Mouse (Mus musculus) bone marrow macrophage, adult 2 months (primary cell): ENCODE results near the gene Wfdc16. TPM values are rescaled to one million over a fixed set of nuclear protein-coding genes. Genes with fewer than 3 reads are reported as not detected.
A peak's percentile ranks its signal among the peaks of the same experiment; 100 is the strongest.

ENCODE experiments used
- H3K27ac ChIP-seq: 2 replicates; pipeline ENCODE4 v1.5.1; 2012; ENCODE audit warnings: low read depth, low read length; ENCODE audit not compliant: insufficient read depth
- H3K4me1 ChIP-seq: 2 replicates; pipeline ENCODE4 v1.6.1; 2012; ENCODE audit warnings: low read length; ENCODE audit not compliant: control insufficient read depth, insufficient read depth
- H3K4me3 ChIP-seq: 2 replicates; pipeline ENCODE4 v1.5.1; 2012; ENCODE audit warnings: mild to moderate bottlenecking, low read length, moderate library complexity; ENCODE audit not compliant: insufficient read depth
- CTCF ChIP-seq: IDR thresholded peaks from 2 replicates; pipeline ENCODE4 v1.5.1; 2012; ENCODE audit warnings: low read depth, mild to moderate bottlenecking, low read length, moderate library complexity
- POLR2A ChIP-seq: IDR thresholded peaks from 2 replicates; pipeline ENCODE4 v1.6.1; 2012; ENCODE audit warnings: mild to moderate bottlenecking, low read depth, low read length, borderline replicate concordance
- polyA plus RNA-seq: library from polyadenylated mRNA; stranded (reverse); fragments of >200 nt; gene quantifications from 2 replicates; pipeline ENCODE4 v1.2.4, GENCODE M21; 2012; ENCODE audit not compliant: missing spikeins, insufficient read depth, insufficient read length

The Wfdc16 gene
- polyA plus RNA-seq = not detected in 2 replicates

- H3K4me3 ChIP-seq = no peak within 1 kb of the TSS
- H3K4me1 ChIP-seq = peaks cover 28% of the 10 kb centered on the region
- no peak within 1 kb of the TSS for H3K27ac ChIP-seq
- TF ChIP-seq POLR2A (no peak), CTCF (no peak)
Observed at GRCm38 (mm10) chr2:164638696-164639095, at the start of gene Wfdc16. Gene Wfdc16 (minus strand): TSS chr2:164638796.

- Histone ChIP-seq H3K27ac (no peak within 1 kb of the TSS), H3K4me1 (peaks cover 16% of the 10 kb centered on the region), H3K4me3 (no peak within 1 kb of the TSS)
- TF ChIP-seq POLR2A (no peak), CTCF (no peak)
Observed at GRCm38 (mm10) chr2:164684807-164685206, 46.2 kb upstream of the Wfdc16 start, which contains the start of gene Wfdc13. Gene Wfdc13 (plus strand): TSS chr2:164685107.

GRCm38 (mm10) chr2:164679906-164680305 is 41.3 kb upstream of the Wfdc16 start:
- Histone ChIP-seq H3K4me3 (no peak overlapping the region), H3K27ac (peak overlapping the region; percentile 25), H3K4me1 (peaks cover 26% of the 10 kb centered on the region)
- no peak for TF ChIP-seq CTCF
- no peak for TF ChIP-seq POLR2A

GRCm38 (mm10) chr2:164678848-164679625 is 40.4 kb upstream of the Wfdc16 start:
- H3K4me3 ChIP-seq = no peak overlapping the region
- no peak for TF ChIP-seq POLR2A
- peak; percentile 59; the same call in 1 of the 2 replicates for TF ChIP-seq CTCF
- peak overlapping the region; percentile 74 for H3K27ac ChIP-seq
- H3K4me1 ChIP-seq = peaks cover 26% of the 10 kb centered on the region

GRCm38 (mm10) chr2:164676916-164677685 is 38.5 kb upstream of the Wfdc16 start:
- peaks cover 26% of the 10 kb centered on the region for H3K4me1 ChIP-seq
- TF ChIP-seq POLR2A (no peak), CTCF (no peak)
- no peak overlapping the region for H3K27ac ChIP-seq
- no peak overlapping the region for H3K4me3 ChIP-seq

- Histone ChIP-seq H3K4me1 (peaks cover 19% of the 10 kb centered on the region), H3K27ac (no peak overlapping the region), H3K4me3 (no peak overlapping the region)
- TF ChIP-seq POLR2A = no peak
- TF ChIP-seq CTCF = peak; percentile 10; the same call in 1 of the 2 replicates
Observed at GRCm38 (mm10) chr2:164676103-164676502, 37.5 kb upstream of the Wfdc16 start.

- H3K4me3 ChIP-seq = no peak within 1 kb of the TSS
- peaks cover 11% of the 10 kb centered on the region for H3K4me1 ChIP-seq
- no peak for TF ChIP-seq CTCF
- no peak for TF ChIP-seq POLR2A
- H3K27ac ChIP-seq = no peak within 1 kb of the TSS
Observed at GRCm38 (mm10) chr2:164673987-164674386, 35.4 kb upstream of the Wfdc16 start, which contains the start of gene Wfdc11. Gene Wfdc11 (minus strand): TSS chr2:164674087.

GRCm38 (mm10) chr2:164670938-164671337 is 32.3 kb upstream of the Wfdc16 start:
- Histone ChIP-seq H3K27ac (no peak overlapping the region), H3K4me1 (peaks cover 5% of the 10 kb centered on the region), H3K4me3 (no peak overlapping the region)
- no peak for TF ChIP-seq POLR2A
- TF ChIP-seq CTCF = no peak

GRCm38 (mm10) chr2:164670261-164670660 is 31.7 kb upstream of the Wfdc16 start:
- H3K4me1 ChIP-seq = peaks cover 5% of the 10 kb centered on the region
- H3K4me3 ChIP-seq = no peak overlapping the region

GRCm38 (mm10) chr2:164664851-164665250 is 26.3 kb upstream of the Wfdc16 start:
- Histone ChIP-seq H3K4me3 (no peak overlapping the region), H3K4me1 (no peaks in the 10 kb centered on the region), H3K27ac (no peak overlapping the region)
- TF ChIP-seq CTCF = no peak
- no peak for TF ChIP-seq POLR2A

More at GRCm38 (mm10) chr2:164670261-164670660, 31.7 kb upstream of the Wfdc16 start:
- H3K27ac ChIP-seq = no peak overlapping the region
- TF ChIP-seq POLR2A (no peak), CTCF (no peak)
